Mouse (Mus musculus): ENCODE measurements at regions not wholly inside any gene's neighbourhood (a gene's known extent, or its start where the extent isn't known, plus 50 kb on each side); places are given as distances from the start of the nearest gene placed in this dataset.
A peak's percentile ranks its signal among the peaks of the same experiment; 100 is the strongest.

DNA sequence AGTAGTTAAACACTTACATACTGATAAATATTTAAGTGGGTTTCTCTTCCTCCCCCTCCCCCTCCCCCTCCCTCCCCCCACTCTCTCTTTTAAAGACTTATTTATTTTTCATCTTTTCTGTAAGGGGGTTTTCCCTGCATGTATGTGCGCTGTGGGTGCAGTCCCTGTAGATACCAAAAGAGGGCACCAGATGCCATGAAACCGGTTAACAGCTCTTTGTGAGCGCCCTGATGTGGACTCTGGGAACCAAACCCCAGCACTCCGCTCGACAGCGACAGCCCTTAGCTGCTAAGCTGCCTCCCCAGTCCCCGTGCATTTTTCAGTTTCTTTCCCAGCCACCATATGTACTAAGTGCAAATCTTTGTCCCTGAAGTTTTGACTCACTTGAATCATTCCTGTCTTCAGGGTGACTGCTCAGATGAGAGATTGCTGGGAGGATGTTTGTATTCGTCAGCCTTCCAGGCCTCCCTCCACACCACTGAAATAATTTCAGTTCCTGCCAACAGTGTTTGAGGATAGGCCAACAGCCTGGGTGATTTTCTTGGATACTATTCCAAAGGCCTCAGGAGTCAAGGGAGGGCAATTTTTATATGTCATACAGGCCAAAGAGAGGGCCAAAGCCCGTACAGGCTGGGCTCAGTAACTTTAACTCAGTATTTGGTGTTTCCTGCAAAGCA lies 309.3 kb downstream of the Prdm2 start:
- Histone ChIP-seq H3K9me3 (ENCODE audit: control insufficient read depth, low read length) (no peaks in the 10 kb centered on the region), H3K36me3 (ENCODE audit: control insufficient read depth, insufficient read depth, low read length) (no peaks in the 10 kb centered on the region), H3K4me2 (ENCODE audit: low read length) (no peak overlapping the region), H3K4me1 (ENCODE audit: control insufficient read depth, insufficient read depth, low read length) (no peaks in the 10 kb centered on the region), H3K27me3 (ENCODE audit: control insufficient read depth, insufficient read depth, low read length) (no peaks in the 10 kb centered on the region), H3K4me3 (replicated peaks; ENCODE audit: low read depth, low read length) (no peak overlapping the region), H3K27ac (replicated peaks; ENCODE audit: low read depth, low read length) (no peak overlapping the region), H3K9ac (replicated peaks; ENCODE audit: low read length) (no peak overlapping the region)
- no peak for DNase-seq
- no peak for ATAC-seq (ENCODE audit: low FRiP score, low TSS enrichment)
- WGBS = 81% methylated on average over 9 of the region's 9 CpGs

DNA sequence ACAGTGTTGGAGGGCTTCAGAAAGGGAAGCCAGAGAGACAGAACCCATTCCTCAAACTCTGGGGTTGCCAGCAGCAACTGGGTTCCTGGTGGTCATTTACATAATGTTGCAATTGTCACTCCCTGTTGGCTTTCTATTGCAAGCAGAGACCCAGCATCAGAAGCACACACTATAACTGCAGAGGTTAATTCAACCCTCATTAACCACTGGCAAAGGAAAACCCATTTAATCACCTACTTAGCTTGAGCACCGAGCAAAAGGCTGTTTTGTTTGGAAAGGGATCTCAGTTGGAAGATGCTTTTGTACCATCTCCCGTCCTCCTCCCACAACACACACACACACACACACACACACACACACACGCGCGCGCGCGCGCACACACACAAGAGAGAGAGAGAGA lies 312.0 kb downstream of the Prdm2 start:
- WGBS = 87% methylated on average over 9 of the region's 9 CpGs
- no peak overlapping the region for H3K4me3 ChIP-seq (replicated peaks; ENCODE audit: low read depth, low read length)
- ATAC-seq (ENCODE audit: low FRiP score, low TSS enrichment) (no peak), DNase-seq (no peak)
- H3K4me1 ChIP-seq (ENCODE audit: control insufficient read depth, insufficient read depth, low read length) = no peaks in the 10 kb centered on the region
- peaks cover 5% of the 10 kb centered on the region for H3K9me3 ChIP-seq (ENCODE audit: control insufficient read depth, low read length)
- no peak overlapping the region for H3K4me2 ChIP-seq (ENCODE audit: low read length)
- no peak overlapping the region for H3K9ac ChIP-seq (replicated peaks; ENCODE audit: low read length)
- no peaks in the 10 kb centered on the region for H3K36me3 ChIP-seq (ENCODE audit: control insufficient read depth, insufficient read depth, low read length)
- no peaks in the 10 kb centered on the region for H3K27me3 ChIP-seq (ENCODE audit: control insufficient read depth, insufficient read depth, low read length)
- H3K27ac ChIP-seq (replicated peaks; ENCODE audit: low read depth, low read length) = no peak overlapping the region

DNA sequence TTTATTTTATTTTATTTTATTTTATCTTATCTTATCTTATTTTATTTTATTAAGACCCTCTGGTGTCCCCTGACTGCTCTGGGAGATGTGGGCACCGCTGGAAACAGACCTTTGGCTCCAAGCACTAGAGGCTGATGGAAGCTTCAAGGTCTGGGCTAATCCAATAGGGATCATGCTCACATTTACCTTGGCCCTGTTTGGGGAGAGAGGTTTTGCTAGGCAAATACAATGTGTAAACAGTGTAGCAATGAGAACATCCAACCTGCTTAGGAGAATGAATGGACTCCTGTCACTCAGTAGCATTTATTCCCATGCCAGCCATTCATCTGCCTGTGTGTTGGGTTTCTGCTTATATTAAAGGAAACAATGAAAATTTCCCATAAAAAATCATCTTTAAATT lies 313.8 kb downstream of the Prdm2 start:
- Histone ChIP-seq H3K36me3 (ENCODE audit: control insufficient read depth, insufficient read depth, low read length) (no peaks in the 10 kb centered on the region), H3K9me3 (ENCODE audit: control insufficient read depth, low read length) (peaks cover 6% of the 10 kb centered on the region), H3K4me1 (ENCODE audit: control insufficient read depth, insufficient read depth, low read length) (no peaks in the 10 kb centered on the region), H3K9ac (replicated peaks; ENCODE audit: low read length) (no peak overlapping the region), H3K27ac (replicated peaks; ENCODE audit: low read depth, low read length) (no peak overlapping the region), H3K27me3 (ENCODE audit: control insufficient read depth, insufficient read depth, low read length) (no peaks in the 10 kb centered on the region), H3K4me3 (replicated peaks; ENCODE audit: low read depth, low read length) (no peak overlapping the region), H3K4me2 (ENCODE audit: low read length) (no peak overlapping the region)
- WGBS = 78% methylated on average over 1 of the region's 1 CpGs
- DNase-seq = no peak
- ATAC-seq (ENCODE audit: low FRiP score, low TSS enrichment) = no peak

DNA sequence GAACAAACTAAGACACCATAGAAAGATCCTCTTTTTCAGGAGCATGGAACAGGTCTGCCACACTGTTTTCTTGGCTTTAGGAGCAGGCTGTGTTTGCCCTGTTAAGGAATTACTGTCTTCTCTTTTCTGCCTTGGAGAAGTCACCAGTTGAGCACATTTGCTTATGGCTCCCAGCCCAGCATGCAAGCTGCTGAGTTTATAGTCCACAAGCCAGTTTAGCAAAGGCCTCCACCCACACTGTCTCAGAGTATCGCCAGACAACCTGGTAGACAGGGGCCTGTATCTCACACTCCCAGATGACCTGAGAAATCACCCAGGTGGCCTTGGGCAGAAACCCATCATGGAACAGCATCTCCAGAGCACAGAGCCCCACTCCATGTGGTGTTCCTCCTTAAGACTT lies 322.1 kb downstream of the Prdm2 start:
- DNase-seq (no peak), ATAC-seq (ENCODE audit: low FRiP score, low TSS enrichment) (no peak)
- 100% methylated on average over 1 of the region's 1 CpGs for WGBS
- Histone ChIP-seq H3K9me3 (ENCODE audit: control insufficient read depth, low read length) (peaks cover 4% of the 10 kb centered on the region; the same call in 1 of the 2 replicates), H3K4me3 (replicated peaks; ENCODE audit: low read depth, low read length) (no peak overlapping the region), H3K27me3 (ENCODE audit: control insufficient read depth, insufficient read depth, low read length) (no peaks in the 10 kb centered on the region), H3K36me3 (ENCODE audit: control insufficient read depth, insufficient read depth, low read length) (no peaks in the 10 kb centered on the region), H3K4me2 (ENCODE audit: low read length) (no peak overlapping the region), H3K27ac (replicated peaks; ENCODE audit: low read depth, low read length) (no peak overlapping the region), H3K4me1 (ENCODE audit: control insufficient read depth, insufficient read depth, low read length) (no peaks in the 10 kb centered on the region), H3K9ac (replicated peaks; ENCODE audit: low read length) (no peak overlapping the region)

DNA sequence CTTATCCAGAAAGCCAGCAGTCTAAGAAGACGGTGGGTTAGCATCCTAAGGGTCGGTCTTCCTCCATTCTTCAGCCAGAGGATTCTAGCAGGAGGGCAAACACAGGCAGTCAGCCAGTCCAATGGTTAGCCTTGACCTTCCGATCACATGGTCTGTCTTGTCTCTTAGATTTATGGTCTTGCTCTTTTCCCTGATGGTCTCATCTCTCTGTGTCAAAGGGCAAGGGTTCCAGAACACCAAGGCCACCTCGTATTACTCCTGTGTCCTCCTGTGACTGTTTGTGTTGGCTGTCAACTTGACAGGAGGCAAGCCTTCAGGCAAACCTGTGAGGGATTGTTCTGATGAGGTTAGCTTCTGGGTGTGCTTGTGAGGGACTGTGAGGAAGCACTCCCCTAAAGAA lies 323.9 kb downstream of the Prdm2 start:
- H3K4me1 ChIP-seq (ENCODE audit: control insufficient read depth, insufficient read depth, low read length) = no peaks in the 10 kb centered on the region
- peaks cover 4% of the 10 kb centered on the region; the same call in 1 of the 2 replicates for H3K9me3 ChIP-seq (ENCODE audit: control insufficient read depth, low read length)
- DNase-seq (no peak), ATAC-seq (ENCODE audit: low FRiP score, low TSS enrichment) (no peak)
- H3K4me3 ChIP-seq (replicated peaks; ENCODE audit: low read depth, low read length) = no peak overlapping the region
- H3K27ac ChIP-seq (replicated peaks; ENCODE audit: low read depth, low read length) = no peak overlapping the region
- H3K9ac ChIP-seq (replicated peaks; ENCODE audit: low read length) = no peak overlapping the region
- WGBS = 90% methylated on average over 4 of the region's 4 CpGs
- H3K4me2 ChIP-seq (ENCODE audit: low read length) = no peak overlapping the region
- no peaks in the 10 kb centered on the region for H3K27me3 ChIP-seq (ENCODE audit: control insufficient read depth, insufficient read depth, low read length)
- no peaks in the 10 kb centered on the region for H3K36me3 ChIP-seq (ENCODE audit: control insufficient read depth, insufficient read depth, low read length)

DNA sequence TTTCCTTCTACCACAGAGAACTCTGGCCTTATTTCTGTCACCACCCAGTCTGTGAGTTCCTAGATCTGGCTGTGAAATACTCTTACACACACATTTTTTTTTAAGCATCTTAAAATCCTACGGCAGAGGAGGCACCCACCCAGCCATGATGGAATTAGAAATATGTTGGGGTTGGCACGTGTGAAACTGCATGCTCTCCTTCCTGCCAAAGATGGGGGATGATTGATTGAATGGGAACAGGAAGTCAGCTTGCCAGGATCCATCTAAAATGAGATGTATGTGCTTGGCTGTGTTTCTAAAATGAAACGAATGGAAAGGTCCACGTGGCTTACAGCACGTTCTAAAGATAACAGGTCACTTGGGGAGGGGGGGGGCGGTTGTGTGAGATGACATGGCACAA lies 324.9 kb downstream of the Prdm2 start:
- DNase-seq = no peak
- H3K27ac ChIP-seq (replicated peaks; ENCODE audit: low read depth, low read length) = no peak overlapping the region

DNA sequence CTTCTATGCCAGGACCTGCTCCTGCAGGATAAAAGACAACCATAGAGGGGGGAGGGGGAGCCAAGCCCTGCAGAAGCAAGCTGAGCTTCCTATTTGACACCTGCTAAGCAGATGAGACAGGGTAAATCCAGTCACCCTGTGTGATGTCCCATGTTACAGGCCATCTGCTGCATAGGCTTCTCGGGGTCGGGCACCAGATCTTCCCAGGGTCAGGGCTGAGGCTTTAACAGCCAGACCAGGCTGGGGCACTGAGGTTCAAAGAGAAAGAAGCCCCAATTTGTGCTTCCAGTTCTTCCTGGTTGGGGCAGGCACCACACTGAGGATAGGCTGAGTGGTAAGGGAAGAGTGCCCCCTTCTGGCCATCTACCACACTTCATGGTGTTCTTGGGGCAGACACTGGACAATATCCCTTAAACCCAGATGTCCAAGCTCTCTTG lies 332.5 kb downstream of the Prdm2 start:
- DNase-seq (peak; percentile 84), ATAC-seq (ENCODE audit: low FRiP score, low TSS enrichment) (peak; percentile 57)
- Histone ChIP-seq H3K4me2 (ENCODE audit: low read length) (no peak overlapping the region), H3K4me3 (replicated peaks; ENCODE audit: low read depth, low read length) (no peak overlapping the region), H3K4me1 (ENCODE audit: control insufficient read depth, insufficient read depth, low read length) (peaks cover 8% of the 10 kb centered on the region; the same call in 1 of the 2 replicates), H3K36me3 (ENCODE audit: control insufficient read depth, insufficient read depth, low read length) (no peaks in the 10 kb centered on the region), H3K9me3 (ENCODE audit: control insufficient read depth, low read length) (no peaks in the 10 kb centered on the region), H3K27ac (replicated peaks; ENCODE audit: low read depth, low read length) (no peak overlapping the region), H3K9ac (replicated peaks; ENCODE audit: low read length) (no peak overlapping the region), H3K27me3 (ENCODE audit: control insufficient read depth, insufficient read depth, low read length) (no peaks in the 10 kb centered on the region)
- WGBS = 11% methylated on average over 2 of the region's 2 CpGs

More for the DNA sequence above, 324.9 kb downstream of the Prdm2 start:
- Histone ChIP-seq H3K4me1 (ENCODE audit: control insufficient read depth, insufficient read depth, low read length) (no peaks in the 10 kb centered on the region), H3K4me3 (replicated peaks; ENCODE audit: low read depth, low read length) (no peak overlapping the region), H3K36me3 (ENCODE audit: control insufficient read depth, insufficient read depth, low read length) (no peaks in the 10 kb centered on the region), H3K4me2 (ENCODE audit: low read length) (no peak overlapping the region), H3K27me3 (ENCODE audit: control insufficient read depth, insufficient read depth, low read length) (no peaks in the 10 kb centered on the region), H3K9me3 (ENCODE audit: control insufficient read depth, low read length) (peaks cover 4% of the 10 kb centered on the region; the same call in 1 of the 2 replicates), H3K9ac (replicated peaks; ENCODE audit: low read length) (no peak overlapping the region)
- 73% methylated on average over 6 of the region's 6 CpGs for WGBS
- no peak for ATAC-seq (ENCODE audit: low FRiP score, low TSS enrichment)

DNA sequence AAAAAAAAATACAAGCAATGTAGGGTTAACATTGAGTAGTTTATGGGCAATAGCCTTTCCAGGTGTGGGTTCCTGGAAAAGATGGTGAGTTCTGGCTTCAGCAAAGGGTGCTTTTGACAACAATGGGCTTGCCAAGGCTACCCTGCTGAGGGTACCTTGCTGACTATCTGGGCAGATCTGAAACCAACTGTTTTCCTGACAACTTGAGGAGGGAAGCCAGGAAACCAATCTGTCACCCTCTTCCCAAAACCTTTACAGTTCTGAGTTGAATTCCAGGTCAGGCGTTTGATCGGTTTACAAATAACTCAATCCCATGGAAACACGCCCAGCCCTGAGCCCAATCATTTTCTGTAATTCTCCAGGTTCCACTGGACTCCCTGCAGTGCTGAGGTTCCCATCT lies 336.6 kb downstream of the Prdm2 start:
- Histone ChIP-seq H3K27ac (replicated peaks; ENCODE audit: low read depth, low read length) (no peak overlapping the region), H3K4me1 (ENCODE audit: control insufficient read depth, insufficient read depth, low read length) (peaks cover 8% of the 10 kb centered on the region; the same call in 1 of the 2 replicates), H3K36me3 (ENCODE audit: control insufficient read depth, insufficient read depth, low read length) (no peaks in the 10 kb centered on the region), H3K9ac (replicated peaks; ENCODE audit: low read length) (no peak overlapping the region), H3K4me2 (ENCODE audit: low read length) (no peak overlapping the region), H3K4me3 (replicated peaks; ENCODE audit: low read depth, low read length) (no peak overlapping the region), H3K27me3 (ENCODE audit: control insufficient read depth, insufficient read depth, low read length) (no peaks in the 10 kb centered on the region), H3K9me3 (ENCODE audit: control insufficient read depth, low read length) (no peaks in the 10 kb centered on the region)
- DNase-seq = no peak
- no peak for ATAC-seq (ENCODE audit: low FRiP score, low TSS enrichment)
- WGBS = 93% methylated on average over 3 of the region's 3 CpGs

DNA sequence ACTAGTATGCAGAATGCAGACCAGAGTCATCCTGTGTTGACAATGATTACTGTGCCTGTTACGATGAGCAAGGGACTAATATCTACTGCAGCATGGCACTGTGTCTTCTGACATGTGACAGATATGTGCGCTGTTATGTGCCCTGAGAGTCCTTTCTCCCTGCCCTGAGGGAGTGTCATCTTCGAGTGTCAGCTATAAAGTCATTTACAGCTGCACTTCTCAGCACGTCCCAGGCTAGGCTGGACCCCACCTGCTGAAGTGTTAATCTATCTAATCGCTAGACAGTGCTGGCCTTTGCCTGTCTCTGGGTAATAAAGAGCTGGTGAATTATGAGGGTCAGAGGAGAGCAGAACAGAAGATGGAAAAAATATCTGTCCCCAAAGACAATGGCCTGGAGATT lies 337.7 kb downstream of the Prdm2 start:
- no peak for DNase-seq
- H3K9me3 ChIP-seq (ENCODE audit: control insufficient read depth, low read length) = no peaks in the 10 kb centered on the region
- no peaks in the 10 kb centered on the region for H3K36me3 ChIP-seq (ENCODE audit: control insufficient read depth, insufficient read depth, low read length)
- peaks cover 3% of the 10 kb centered on the region; the same call in 1 of the 2 replicates for H3K4me1 ChIP-seq (ENCODE audit: control insufficient read depth, insufficient read depth, low read length)
- 73% methylated on average over 5 of the region's 5 CpGs for WGBS
- H3K4me2 ChIP-seq (ENCODE audit: low read length) = no peak overlapping the region
- no peak for ATAC-seq (ENCODE audit: low FRiP score, low TSS enrichment)
- H3K27me3 ChIP-seq (ENCODE audit: control insufficient read depth, insufficient read depth, low read length) = no peaks in the 10 kb centered on the region
- no peak overlapping the region for H3K4me3 ChIP-seq (replicated peaks; ENCODE audit: low read depth, low read length)
- H3K27ac ChIP-seq (replicated peaks; ENCODE audit: low read depth, low read length) = no peak overlapping the region
- no peak overlapping the region for H3K9ac ChIP-seq (replicated peaks; ENCODE audit: low read length)
